Mouse (Mus musculus): ENCODE results near the gene Cpn1.

Gene Cpn1

GRCm38 (mm10) chr19:43986069-43986794, at the start of gene Cpn1:
TSS of gene Cpn1 (minus strand) at chr19:43986556.
- no peak for DNase-seq (ENCODE audit: low read depth)

GRCm38 (mm10) chr19:44033396-44033795, 47.0 kb upstream of the Cpn1 start:
- DNase-seq (ENCODE audit: low read depth), result no peak

- no peak for DNase-seq (ENCODE audit: low read depth)
These were observed 45.8 kb upstream of the Cpn1 start for GRCm38 (mm10) chr19:44032046-44032744.

- no peak for DNase-seq (ENCODE audit: low read depth)
These were observed 43.7 kb upstream of the Cpn1 start for GRCm38 (mm10) chr19:44030024-44030423.

GRCm38 (mm10) chr19:44028972-44029371, 42.6 kb upstream of the Cpn1 start, which contains the start of gene Cyp2c23:
TSS of gene Cyp2c23 (minus strand) at chr19:44029208.
- no peak for DNase-seq (ENCODE audit: low read depth)

- DNase-seq (ENCODE audit: low read depth), result no peak
These were observed 40.7 kb upstream of the Cpn1 start for GRCm38 (mm10) chr19:44026956-44027530.

- no peak for DNase-seq (ENCODE audit: low read depth)
These were observed 38.7 kb upstream of the Cpn1 start for GRCm38 (mm10) chr19:44024921-44025585.

- no peak for DNase-seq (ENCODE audit: low read depth)
These were observed 36.7 kb upstream of the Cpn1 start for GRCm38 (mm10) chr19:44023066-44023465.

- DNase-seq (ENCODE audit: low read depth), result peak; percentile 58
These were observed 35.1 kb upstream of the Cpn1 start for GRCm38 (mm10) chr19:44021502-44021901.

- no peak for DNase-seq (ENCODE audit: low read depth)
These were observed 33.4 kb upstream of the Cpn1 start for GRCm38 (mm10) chr19:44019739-44020138.

- no peak for DNase-seq (ENCODE audit: low read depth)
These were observed 27.5 kb upstream of the Cpn1 start for GRCm38 (mm10) chr19:44013862-44014261.

- DNase-seq (ENCODE audit: low read depth), result peak; percentile 20
These were observed 22.4 kb upstream of the Cpn1 start for GRCm38 (mm10) chr19:44008784-44009183.

GRCm38 (mm10) chr19:44007186-44007585, 20.8 kb upstream of the Cpn1 start:
- no peak for DNase-seq (ENCODE audit: low read depth)

- DNase-seq (ENCODE audit: low read depth), result no peak
These were observed 18.7 kb upstream of the Cpn1 start for GRCm38 (mm10) chr19:44005025-44005424.

GRCm38 (mm10) chr19:44004261-44004660, 17.9 kb upstream of the Cpn1 start:
- DNase-seq (ENCODE audit: low read depth), result no peak

- no peak for DNase-seq (ENCODE audit: low read depth)
These were observed 14.4 kb upstream of the Cpn1 start for GRCm38 (mm10) chr19:44000720-44001119.

- DNase-seq (ENCODE audit: low read depth), result no peak
These were observed 13.7 kb upstream of the Cpn1 start for GRCm38 (mm10) chr19:44000061-44000460.

- DNase-seq (ENCODE audit: low read depth), result no peak
These were observed 12.6 kb upstream of the Cpn1 start for GRCm38 (mm10) chr19:43998802-43999527.

GRCm38 (mm10) chr19:43998101-43998500, 11.7 kb upstream of the Cpn1 start:
- DNase-seq (ENCODE audit: low read depth), result no peak

GRCm38 (mm10) chr19:43995427-43995826, 9.1 kb upstream of the Cpn1 start:
- DNase-seq (ENCODE audit: low read depth), result no peak

GRCm38 (mm10) chr19:43992464-43992863, 6.1 kb upstream of the Cpn1 start:
- no peak for DNase-seq (ENCODE audit: low read depth)

GRCm38 (mm10) chr19:43990362-43990761, 4.0 kb upstream of the Cpn1 start:
- no peak for DNase-seq (ENCODE audit: low read depth)

Data from 416B (cell line).